Mouse (Mus musculus): ENCODE measurements around the gene Usp47. TPM values are rescaled to one million over a fixed set of nuclear protein-coding genes. Genes with fewer than 3 reads are reported as not detected.

The Usp47 gene
- total and polyA plus RNA-seq, 3 experiments = 37.3 to 122 (median 47.8) TPM

GRCm38 (mm10) chr7:111998446-111999004 lies 24.8 kb upstream of the Usp47 start:
- Histone ChIP-seq H3K9ac (ENCODE audit: control insufficient read depth, low read depth, low read length, poor library complexity, severe bottlenecking) (no peak overlapping the region), H3K4me3 (ENCODE audit: control insufficient read depth in 1 of 2, insufficient read depth in 1 of 2, low read depth in 2 of 2, low read length in 2 of 2) (no peak overlapping the region), H3K36me3 (ENCODE audit: control insufficient read depth in 1 of 2, insufficient read depth in 2 of 2, low read length in 2 of 2) (no peaks in the 10 kb centered on the region), H3K27ac (ENCODE audit: control insufficient read depth, low read depth, low read length) (no peak overlapping the region), H3K27me3 (ENCODE audit: control insufficient read depth in 1 of 2, insufficient read depth in 2 of 2, low read length in 2 of 2) (no peaks in the 10 kb centered on the region; a peak in 1 of 4 replicates), H3K79me2 (ENCODE audit: control insufficient read depth, insufficient read depth, low read length, poor library complexity) (no peaks in the 10 kb centered on the region), H3K4me1 (ENCODE audit: control insufficient read depth in 1 of 2, insufficient read depth in 2 of 2, low read length in 2 of 2) (no peaks in the 10 kb centered on the region), H3K9me3 (replicated peaks; ENCODE audit: insufficient read depth, low read length) (no peaks in the 10 kb centered on the region)
- TF ChIP-seq POLR2A (IDR thresholded peaks at IDR 0.05; ENCODE audit: control insufficient read depth in 1 of 2, insufficient read depth in 1 of 2, low read depth in 1 of 2, low read length in 2 of 2, poor library complexity in 1 of 2) (no peak), ZKSCAN1 (IDR thresholded peaks at IDR 0.05; ENCODE audit: low read depth, low read length) (no peak), NELFE (IDR thresholded peaks at IDR 0.05; ENCODE audit: low read depth, low read length) (no peak), POLR2AphosphoS5 (IDR thresholded peaks at IDR 0.05; ENCODE audit: borderline replicate concordance, low read depth, low read length) (no peak), MEF2A (IDR thresholded peaks at IDR 0.05; ENCODE audit: extremely low read depth, insufficient replicate concordance, low read depth, low read length, poor library complexity, severe bottlenecking) (no peak), MAX (IDR thresholded peaks at IDR 0.05; ENCODE audit: low read length) (no peak), GABPA (IDR thresholded peaks at IDR 0.05; ENCODE audit: low read depth, low read length) (no peak), JUND (IDR thresholded peaks at IDR 0.05; ENCODE audit: low read depth, low read length) (no peak)
- DNase-seq (ENCODE audit: low read depth, low spot score) = no peak

GRCm38 (mm10) chr7:111999376-111999775 lies 23.9 kb upstream of the Usp47 start:
- Histone ChIP-seq H3K79me2 (ENCODE audit: control insufficient read depth, insufficient read depth, low read length, poor library complexity) (no peaks in the 10 kb centered on the region), H3K4me3 (ENCODE audit: control insufficient read depth in 1 of 2, insufficient read depth in 1 of 2, low read depth in 2 of 2, low read length in 2 of 2) (no peak overlapping the region), H3K27me3 (ENCODE audit: control insufficient read depth in 1 of 2, insufficient read depth in 2 of 2, low read length in 2 of 2) (no peaks in the 10 kb centered on the region; a peak in 1 of 4 replicates), H3K9me3 (replicated peaks; ENCODE audit: insufficient read depth, low read length) (no peaks in the 10 kb centered on the region), H3K27ac (ENCODE audit: control insufficient read depth, low read depth, low read length) (no peak overlapping the region), H3K9ac (ENCODE audit: control insufficient read depth, low read depth, low read length, poor library complexity, severe bottlenecking) (no peak overlapping the region), H3K4me1 (ENCODE audit: control insufficient read depth in 1 of 2, insufficient read depth in 2 of 2, low read length in 2 of 2) (no peaks in the 10 kb centered on the region), H3K36me3 (ENCODE audit: control insufficient read depth in 1 of 2, insufficient read depth in 2 of 2, low read length in 2 of 2) (no peaks in the 10 kb centered on the region)
- DNase-seq (ENCODE audit: low read depth, low spot score) = no peak
- no peak for TF ChIP-seq ZKSCAN1 (IDR thresholded peaks at IDR 0.05; ENCODE audit: low read depth, low read length)
- no peak for TF ChIP-seq CHD2 (IDR thresholded peaks at IDR 0.05; ENCODE audit: low read length)
- TF ChIP-seq MYB (IDR thresholded peaks at IDR 0.05; ENCODE audit: low read depth, low read length) = no peak
- no peak for TF ChIP-seq MAFK (IDR thresholded peaks at IDR 0.05; ENCODE audit: borderline replicate concordance, low read depth, low read length)
- no peak for TF ChIP-seq CHD1 (IDR thresholded peaks at IDR 0.05; ENCODE audit: low read depth, low read length)
- TF ChIP-seq ZC3H11A (IDR thresholded peaks at IDR 0.05; ENCODE audit: low read depth, low read length) = no peak
- TF ChIP-seq ELF1 (IDR thresholded peaks at IDR 0.05; ENCODE audit: low read depth, low read length) = no peak
- no peak for TF ChIP-seq NRF1 (IDR thresholded peaks at IDR 0.05; ENCODE audit: insufficient read depth, low read depth, low read length, poor library complexity, severe bottlenecking)
- no peak for TF ChIP-seq ETS1 (IDR thresholded peaks at IDR 0.05; ENCODE audit: low read depth, low read length)
- no peak for TF ChIP-seq HCFC1 (IDR thresholded peaks at IDR 0.05; ENCODE audit: low read depth, low read length)
- no peak for TF ChIP-seq ZNF384 (IDR thresholded peaks at IDR 0.05; ENCODE audit: low read depth, low read length)
- no peak for TF ChIP-seq E2F4 (IDR thresholded peaks at IDR 0.05; ENCODE audit: borderline replicate concordance, low read depth, low read length)

All from MEL (cell line).